Mouse (Mus musculus) spleen, embryonic (tissue): ENCODE data around the gene Ttll2.
"Not testable (repeated sequence)": the region's sequence is repeated elsewhere in the genome, so short reads cannot be mapped to it uniquely, and the experiment has no call there.

Experiments used
- CTCF ChIA-PET: fragments of 350-600 bp; sonication (Branson Sonifier 250); formaldehyde crosslinking; loops from one replicate; lab custom pipeline; 2022; lab: Charles Lee

The Ttll2 gene

DNA sequence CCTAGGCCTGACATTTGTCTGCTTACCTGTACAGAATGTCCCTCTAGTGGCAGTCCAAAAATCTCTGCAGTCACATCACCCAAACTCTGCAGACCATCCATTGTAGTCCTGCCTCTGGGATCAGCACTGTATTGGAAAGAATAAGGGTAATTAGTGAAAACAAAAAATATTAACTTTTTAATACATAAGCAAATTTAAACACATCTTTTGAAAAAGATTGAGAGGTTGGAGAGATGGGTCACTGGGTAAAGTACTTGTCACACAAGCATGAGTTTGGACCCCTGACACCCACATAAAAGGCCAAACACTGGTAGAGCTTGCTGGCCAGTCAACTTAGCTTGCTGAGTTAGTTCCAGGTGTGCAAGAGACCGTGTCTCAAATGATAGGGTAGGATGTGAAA is at the start of gene Ttll2:
Ttll2 (minus strand) TSS at position 101 of the 400 bp plus-strand sequence.
- CTCF ChIA-PET: not testable (repeated sequence)

DNA sequence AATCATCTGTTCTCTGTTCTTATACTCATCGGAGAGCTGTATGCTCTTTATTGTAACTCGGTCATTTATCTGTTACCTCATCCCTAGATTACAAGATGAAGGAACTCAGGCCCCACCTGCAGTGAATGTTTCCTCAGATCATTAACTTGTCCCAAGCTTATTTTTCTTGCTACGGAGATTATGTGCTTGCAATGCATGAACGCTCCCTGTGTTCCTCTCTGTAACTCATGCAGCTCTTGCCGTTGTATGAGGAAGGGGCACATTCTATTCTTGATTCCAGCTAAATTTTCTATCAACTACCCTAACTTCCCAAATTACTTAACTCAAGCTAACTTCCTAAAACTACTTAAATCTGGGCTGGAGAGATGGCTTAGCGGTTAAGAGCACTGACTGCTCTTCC is 47.3 kb upstream of the Ttll2 start:
- CTCF ChIA-PET: not testable (repeated sequence)

DNA sequence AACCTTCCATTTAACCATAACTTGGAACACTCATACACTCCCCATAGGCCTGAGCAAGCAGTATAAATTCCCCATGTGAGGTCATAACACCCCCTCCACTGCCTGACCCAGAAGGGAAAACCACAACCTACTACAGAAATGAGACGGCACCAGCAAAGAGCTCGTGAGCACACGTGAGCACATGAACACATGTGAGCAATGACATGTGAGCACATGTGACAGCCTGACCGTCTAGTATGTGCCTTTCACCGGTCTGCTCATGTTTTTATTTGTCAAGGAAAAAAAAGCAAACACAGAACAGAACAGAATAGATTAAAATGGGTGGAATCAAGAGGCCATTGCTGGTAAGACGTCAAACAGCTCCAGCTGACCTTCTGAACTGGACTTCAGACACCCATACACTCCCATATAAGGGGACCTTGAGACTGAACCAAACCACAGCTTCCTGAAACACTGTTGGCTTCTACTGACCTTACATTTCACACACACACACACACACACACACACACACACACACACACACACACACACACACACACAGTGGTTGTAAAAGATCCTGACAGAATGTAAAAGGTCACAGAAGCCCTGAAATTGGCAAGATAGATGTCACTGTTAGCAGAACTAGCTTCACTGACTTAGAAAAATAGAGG is 45.8 kb upstream of the Ttll2 start:
- CTCF ChIA-PET: not testable (repeated sequence)

DNA sequence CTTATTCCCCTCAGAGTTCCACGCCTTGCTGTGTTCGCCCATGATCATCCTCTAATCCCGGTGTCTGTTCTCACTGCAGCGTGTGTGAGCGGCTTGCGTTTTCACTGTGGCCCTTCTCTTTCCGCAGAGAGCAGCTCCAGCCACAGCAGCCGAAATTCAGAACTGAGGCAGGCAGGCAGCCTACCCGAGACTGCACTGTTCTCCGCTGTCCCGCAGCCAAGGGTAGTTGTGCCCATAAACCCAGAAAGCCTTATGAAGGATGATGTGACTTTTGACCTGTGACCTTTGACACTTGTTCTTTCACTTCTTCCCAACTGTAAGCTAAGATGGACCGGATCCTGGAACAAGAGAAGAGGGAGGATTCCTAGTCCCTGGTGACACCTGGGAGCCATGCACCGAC is 44.6 kb upstream of the Ttll2 start:
- CTCF ChIA-PET: not testable (repeated sequence)

DNA sequence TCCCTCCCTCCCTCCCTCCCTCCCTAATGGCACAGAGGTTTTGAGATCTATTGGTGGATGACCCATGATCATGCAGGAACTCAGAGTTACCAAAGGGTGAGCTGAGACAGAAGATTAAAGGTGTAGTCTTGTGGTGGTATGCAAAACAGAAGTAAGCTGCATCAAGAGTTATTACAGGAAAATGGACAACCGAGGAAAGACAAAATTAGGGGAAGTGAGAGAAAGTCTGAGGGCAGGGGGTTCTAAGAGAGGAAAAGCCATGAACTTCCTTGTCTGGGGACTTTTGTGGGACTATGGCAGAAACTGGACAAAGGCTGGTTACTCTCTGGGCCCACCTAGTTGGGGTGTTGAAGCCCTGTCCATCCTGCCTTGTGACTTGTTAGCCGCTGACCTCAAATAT is 43.8 kb upstream of the Ttll2 start:
- CTCF ChIA-PET: not testable (repeated sequence)

DNA sequence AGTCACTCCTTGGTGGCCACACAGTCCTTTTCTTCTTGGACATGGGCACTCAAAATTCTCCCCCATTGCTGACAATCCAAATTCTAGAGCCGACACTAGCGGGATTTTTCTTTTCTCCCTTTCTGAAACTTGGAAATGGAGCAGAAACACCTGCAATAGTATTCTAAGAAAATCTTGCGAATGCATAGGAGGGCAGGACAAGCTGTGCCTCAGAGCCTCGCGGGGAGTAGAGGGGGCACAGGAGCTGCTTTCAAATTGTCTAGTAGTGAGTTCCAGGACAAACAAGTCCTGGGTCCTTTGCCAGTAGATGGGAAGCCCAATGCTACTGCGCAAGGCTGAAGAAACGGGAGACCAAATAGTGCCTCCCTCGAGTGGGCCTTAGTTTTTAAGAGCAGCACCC is 43.2 kb upstream of the Ttll2 start:
- CTCF ChIA-PET: not testable (repeated sequence)

DNA sequence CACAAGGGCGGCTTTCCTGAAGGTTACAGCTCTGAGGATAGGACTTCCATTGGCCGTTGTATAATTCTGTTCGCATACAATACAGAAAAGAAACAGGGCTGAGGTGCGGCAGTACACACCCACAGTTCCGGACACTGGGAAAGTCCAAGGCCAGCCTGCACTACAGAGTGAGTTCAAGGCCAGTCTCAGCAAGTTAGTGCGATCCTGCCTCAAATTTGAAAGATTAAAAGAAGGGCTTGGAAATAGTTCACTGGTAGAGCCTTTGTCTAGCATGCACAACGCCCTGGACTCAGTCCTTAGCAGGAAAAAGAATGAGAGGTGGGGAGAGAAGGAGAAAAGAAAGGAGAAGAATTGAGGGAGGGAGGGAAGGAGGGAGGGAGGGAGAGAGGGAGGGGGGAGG is 42.6 kb upstream of the Ttll2 start:
- CTCF ChIA-PET: not testable (repeated sequence)

DNA sequence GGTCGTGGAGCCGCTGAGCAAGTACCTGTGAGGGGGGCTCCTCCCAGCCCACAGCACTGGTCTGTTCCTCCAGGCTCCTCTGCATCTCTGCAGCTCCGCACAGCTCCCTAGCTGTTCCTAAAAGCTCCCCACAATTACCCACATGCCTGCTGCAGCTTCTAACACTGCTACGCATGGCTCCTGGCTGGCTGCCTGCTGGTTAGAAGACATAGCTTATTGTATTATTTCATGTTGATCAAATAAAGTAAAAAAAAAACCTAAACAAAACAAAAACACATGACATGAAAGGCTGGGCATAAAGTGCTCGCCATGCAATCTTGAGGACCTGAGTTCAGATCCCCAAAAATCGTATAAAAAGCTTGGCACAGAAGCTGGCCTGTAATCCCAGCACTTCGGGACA is 37.4 kb upstream of the Ttll2 start:
- CTCF ChIA-PET: not testable (repeated sequence)

DNA sequence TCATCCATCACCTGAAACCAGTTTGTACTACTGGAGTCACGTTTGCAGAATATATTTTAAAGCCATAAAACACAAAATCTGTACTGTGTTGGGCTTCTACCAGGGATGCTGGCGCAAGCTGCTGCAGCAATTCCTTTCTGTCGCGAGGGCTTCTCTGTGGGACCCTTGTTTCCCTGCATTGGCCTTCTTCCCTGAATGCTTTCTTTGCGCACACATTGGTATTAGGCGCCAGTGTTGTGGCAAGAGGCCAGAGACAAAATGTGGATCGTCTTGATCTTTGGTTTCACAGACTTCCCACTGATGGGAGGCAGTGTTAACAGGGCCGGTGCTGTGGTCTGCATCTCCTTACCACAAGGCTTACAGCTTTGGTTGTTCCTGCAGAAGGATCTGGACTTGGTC is 36.5 kb upstream of the Ttll2 start:
- CTCF ChIA-PET: not testable (repeated sequence)

DNA sequence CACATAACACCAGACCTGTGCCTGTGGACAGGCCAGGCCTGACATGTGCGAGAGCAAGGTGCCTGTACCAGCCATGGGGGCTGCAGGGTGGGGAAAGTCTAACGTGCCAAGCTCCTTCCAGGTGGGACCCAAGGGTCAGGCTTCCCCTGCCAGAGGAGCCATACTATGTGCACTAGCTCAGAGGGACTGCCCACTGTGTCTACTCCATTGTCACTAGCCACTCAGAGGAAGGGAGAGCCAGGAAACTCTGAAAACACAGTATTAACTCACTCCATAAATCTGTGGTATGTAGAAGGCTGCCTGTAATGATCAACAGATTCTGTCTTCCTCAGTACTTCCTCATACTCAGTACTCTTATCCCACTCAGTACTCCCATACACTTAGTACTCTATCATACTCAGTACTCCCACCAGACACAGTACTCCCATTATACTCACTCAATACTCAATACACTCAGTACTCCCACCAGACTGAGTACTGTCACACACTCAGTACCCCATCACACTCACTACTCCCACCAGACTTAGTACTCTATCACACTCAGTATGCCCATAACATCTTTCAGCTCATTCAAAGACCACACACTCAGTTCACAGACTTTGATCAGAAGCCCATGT is 36.0 kb upstream of the Ttll2 start:
- CTCF ChIA-PET: not testable (repeated sequence)

DNA sequence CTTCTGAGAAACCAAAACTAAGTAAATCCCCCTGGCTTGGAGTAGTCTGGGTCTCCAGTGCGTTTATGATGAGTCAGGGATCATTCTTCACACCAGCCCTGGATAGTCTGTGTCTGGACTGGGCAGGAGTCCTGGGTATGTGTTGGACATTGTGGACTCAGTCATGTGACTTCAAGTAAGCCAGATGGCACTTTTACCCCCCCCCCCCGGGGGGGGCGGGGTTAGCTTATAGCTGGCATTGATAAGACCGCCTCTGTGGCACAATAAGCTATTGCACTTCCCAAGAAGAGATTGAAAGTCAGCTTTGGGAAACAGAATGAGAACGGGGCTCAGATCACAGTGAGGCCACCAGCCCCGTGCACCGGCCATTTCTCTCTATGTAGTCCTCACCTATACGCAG is 33.5 kb upstream of the Ttll2 start:
- CTCF ChIA-PET: not testable (repeated sequence)

DNA sequence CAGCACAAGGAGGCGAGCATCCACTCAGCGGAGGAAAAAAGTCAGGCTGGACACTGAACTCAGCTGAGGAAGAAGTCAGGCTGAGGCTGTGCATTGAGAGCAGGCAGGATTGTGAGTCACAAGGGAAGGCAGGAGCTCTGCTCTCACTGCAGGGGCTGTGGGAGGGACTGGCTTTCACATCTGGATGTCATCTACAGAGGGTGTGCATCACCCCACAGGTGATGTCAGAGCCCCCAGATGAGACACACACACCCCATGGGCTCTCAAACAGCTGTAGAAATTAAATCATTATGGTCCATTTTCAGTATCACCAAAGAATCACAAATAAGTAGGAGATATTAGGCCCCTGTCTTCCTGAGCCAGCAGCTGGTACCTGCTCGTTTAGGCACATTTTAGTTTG is 32.9 kb upstream of the Ttll2 start, which contains the start of gene Unc93a2:
Unc93a2 (minus strand) TSS at position 101 of the 400 bp plus-strand sequence.
- CTCF ChIA-PET: not testable (repeated sequence)

DNA sequence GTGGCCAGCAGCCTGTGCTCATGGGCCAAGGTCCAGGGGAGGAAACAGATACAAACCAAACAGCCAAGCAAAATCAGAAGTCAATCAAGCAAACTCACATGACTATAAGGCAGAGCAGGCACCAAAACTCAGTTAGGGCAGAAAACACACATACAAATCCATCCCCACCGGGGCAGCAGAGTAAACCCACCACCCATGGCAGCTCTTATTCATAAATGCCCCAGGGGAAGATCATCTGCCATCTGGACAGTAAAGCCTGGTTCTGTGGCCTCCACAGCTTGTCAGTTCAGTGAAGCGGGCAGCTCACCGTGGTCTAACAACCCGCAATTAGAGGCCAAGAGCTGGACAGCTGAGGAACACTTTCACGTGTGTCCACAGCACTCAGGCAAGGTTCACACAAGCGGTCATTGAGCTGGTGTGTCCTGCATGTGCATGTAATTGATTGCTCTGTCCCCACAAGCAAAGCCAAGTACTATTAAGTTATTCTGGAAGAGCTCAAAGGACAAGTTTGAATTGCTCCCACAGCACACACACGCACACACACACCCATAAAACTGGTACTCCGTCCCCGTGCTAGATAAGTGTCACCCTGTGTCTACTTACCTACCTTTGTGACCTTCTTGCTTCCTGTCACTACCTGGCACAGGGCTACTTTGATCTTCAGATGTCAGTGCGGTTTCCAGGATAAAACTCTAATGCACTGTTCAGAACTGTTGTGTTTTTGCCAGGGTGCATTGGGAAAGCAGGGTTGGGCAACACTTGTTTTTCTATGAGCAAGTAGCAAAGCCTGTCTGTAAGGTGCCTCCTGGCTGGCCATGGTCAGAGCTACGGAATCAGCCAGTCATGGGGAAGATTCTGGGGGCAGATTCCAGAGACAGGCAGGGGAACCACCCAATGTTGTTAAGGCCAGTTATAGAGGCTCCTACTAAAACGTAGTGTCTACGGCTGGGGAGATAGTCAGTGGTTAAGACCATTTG is 31.0 kb upstream of the Ttll2 start:
- CTCF ChIA-PET: not testable (repeated sequence)

DNA sequence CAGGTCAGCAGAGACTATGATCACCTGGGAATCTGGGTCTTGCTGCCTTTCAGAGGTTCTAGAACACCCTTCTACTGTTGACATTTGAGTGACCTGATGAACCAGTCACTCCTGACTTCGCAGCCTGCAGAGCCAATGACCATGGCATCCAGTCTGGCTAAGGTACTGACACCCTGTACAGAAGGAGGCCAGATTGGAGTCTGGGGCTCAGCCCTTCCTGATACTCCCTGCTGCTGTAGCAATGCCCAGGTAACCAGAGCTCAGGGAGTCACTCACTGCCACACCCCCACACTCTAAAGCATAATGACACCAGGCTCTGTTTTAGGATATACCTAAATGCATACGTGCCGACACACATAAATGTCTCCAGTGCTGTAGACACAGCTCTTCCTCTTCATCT is 30.2 kb upstream of the Ttll2 start:
- CTCF ChIA-PET: not testable (repeated sequence)

DNA sequence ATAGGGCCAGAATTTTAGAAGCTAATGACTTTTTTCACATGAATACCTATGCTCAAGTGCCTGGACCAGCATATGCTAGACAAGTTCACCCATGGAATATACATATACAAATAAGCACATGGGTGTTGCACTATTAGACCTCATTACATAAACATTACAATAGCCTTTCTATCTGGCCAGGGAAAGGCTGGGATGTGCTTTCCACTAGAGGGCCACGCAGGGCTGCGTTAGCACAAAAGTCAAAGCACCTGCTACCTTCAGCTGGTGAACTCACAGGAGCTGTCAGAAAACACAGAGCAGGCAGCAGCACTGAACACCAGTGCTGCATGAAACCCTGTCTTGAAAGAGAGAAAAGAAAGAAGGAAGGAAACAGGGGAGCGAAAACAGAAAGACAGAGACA is 25.4 kb upstream of the Ttll2 start:
- CTCF ChIA-PET: not testable (repeated sequence)

DNA sequence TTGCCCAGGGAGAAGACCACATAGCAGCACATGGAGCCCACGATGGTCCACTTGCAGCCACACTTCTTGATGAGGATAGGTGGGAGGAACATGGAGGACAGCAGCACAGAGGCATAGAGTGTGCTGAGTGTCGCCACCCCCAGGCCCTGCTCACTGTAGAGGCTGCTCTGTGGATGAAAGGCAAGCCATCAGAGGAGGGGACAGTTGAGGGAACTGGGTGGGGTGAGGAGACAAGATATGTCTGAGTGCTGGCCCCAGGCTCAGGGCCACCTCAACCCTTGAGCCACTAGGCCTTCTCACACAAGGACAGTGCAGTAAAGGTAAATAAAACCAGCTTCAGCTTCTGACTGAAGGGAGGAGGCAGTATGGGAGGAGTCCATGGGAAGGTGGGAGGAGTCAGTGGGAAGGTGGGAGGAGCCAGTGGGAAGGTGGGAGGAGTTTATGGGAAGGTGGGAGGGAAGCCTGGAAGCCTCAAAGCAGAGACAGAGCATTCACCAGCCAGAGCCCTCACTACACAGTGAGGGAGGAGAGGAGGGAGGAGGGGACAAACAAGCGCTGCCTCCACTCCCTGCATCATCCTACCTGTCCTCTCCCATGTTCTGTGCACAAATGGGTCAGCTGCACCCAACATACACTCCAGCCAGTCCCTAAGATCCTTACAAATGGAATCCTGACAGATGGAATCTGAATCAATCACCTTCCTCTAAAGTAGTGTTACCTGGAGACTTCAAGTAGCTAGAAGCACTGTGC is 24.6 kb upstream of the Ttll2 start:
- CTCF ChIA-PET: not testable (repeated sequence)

DNA sequence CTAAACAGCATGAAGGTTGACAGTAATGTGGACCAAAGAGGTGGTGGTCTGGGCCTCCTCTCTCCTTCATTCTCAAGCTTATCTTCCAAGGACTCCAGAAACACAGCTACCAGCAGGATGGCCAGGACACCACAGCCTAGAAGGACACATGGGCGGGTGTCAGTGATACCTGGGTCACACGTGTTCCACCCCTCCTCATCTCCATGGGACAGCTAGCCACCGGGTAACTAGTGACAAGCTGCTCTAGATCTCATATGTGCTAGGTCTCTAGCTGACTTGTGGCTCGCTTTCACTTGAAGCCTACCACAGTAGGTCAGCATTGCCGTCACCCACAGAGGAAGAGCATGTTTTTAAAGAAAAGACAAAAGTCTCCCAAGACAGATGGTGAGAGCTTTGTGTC is 19.4 kb upstream of the Ttll2 start, which contains the start of gene Gm49630:
Gm49630 (minus strand) TSS at position 101 of the 400 bp plus-strand sequence.
- CTCF ChIA-PET: not testable (repeated sequence)

DNA sequence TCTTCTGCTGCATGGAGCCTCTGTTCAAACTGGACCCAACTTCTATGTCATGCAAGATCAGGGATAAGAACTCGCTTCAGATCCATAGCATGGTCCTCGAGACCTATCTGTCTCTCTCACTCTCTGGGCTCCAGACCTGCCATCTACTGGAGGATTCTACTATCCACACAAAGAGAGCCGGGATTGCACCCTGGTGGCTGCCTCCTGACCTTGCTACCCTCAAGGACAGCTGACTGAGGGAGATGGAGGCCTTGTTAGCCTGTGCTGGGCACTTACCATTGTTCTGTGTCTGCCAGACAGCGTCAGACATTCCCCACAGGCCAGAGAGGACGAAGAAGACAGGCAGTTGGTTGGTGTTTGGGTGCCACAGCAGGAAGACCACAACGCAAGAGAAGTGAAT is 16.9 kb upstream of the Ttll2 start:
- CTCF ChIA-PET: not testable (repeated sequence)

DNA sequence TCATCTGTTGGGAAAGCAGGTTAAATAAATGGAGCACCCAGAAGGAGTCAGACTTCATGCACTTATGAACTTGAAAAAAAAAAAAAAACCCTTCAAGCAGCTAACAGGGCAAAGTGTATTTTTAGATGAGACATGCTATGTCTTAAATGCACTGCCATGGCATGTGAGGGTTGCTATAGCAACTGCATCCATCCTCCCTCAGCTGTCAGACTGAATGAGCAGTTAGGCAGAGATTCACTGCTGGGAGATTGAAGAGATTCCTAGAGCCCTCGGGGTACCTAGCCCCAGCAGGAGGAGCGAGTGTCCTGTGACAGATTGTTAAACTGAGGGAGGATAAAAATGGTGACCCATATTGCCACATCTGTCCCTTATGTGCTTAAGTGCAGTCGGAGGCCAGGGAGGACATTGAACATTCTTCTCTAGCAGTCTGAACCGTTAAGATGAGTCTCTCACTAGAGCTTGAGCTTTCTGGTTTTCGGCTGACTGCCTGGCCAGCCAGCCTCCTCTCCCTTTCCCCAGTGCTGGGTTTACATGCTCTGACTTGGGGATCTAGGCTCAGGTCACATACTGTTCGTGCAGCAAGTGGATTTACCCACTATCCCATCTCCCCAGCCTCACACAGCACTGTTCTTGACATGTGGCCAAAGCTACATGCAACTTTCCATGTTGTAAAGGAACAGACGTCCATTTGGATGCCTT is 14.3 kb upstream of the Ttll2 start:
- CTCF ChIA-PET: not testable (repeated sequence)

DNA sequence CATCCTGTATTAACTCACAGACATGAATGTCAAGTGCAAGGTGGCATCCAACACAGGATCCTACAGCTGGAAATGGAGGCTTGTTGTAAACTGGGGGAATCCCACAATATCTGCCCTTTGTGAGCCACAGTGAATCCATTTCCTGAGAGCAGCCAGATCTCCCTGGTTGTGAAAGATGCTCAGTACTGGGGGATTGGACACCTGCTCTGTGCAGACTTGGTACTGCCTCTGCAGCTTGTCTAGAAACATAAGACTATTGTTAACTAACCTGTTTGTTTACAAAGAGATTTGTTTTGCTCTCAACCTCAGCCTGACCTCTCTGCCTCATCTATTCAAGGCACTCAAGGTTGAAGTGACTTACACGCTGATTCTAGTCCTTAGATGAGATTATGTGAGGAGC is 13.8 kb upstream of the Ttll2 start:
- CTCF ChIA-PET: not testable (repeated sequence)

DNA sequence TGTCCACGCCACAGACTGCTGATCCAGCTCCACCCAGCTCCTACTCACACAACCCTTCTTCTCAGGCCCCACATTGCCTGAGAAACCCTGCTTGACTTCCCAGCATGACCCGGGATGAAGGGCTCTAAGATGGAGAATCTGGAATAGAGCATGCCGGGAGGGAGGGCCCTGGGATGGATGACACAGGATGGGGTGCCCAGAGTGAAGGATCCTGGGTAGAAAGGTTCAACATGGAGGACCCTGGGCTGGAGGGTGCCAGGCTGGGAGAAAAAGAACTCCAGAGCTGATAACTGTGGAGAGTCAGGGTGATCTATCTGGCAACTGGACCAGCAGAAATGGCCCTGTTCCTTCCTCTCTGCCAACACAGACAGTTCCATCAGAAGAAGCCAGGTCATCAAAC is 13.1 kb upstream of the Ttll2 start:
- CTCF ChIA-PET: not testable (repeated sequence)
